Mouse (Mus musculus) olfactory bulb, adult 2 months (tissue): ENCODE measurements around the gene Crim1.

Source experiments
- CTCF ChIP-seq: fragments of 200-500 bp; IDR thresholded peaks from 2 replicates; pipeline ENCODE4 v1.5.1; 2012; ENCODE audit warnings: low read depth, mild to moderate bottlenecking, low read length, moderate library complexity; ENCODE audit not compliant: insufficient read depth
- POLR2A ChIP-seq: fragments of 200-500 bp; IDR thresholded peaks from 2 replicates; pipeline ENCODE4 v1.6.1; 2012; ENCODE audit warnings: mild to moderate bottlenecking, low read depth, low read length, moderate library complexity; ENCODE audit not compliant: insufficient read depth

- TF ChIP-seq CTCF (no peak), POLR2A (no peak)
Observed at GRCm38 (mm10) chr17:78364555-78365302, 164.7 kb downstream of the Crim1 start.
